Mouse (Mus musculus): Measurements from ENCODE around the gene Rest.

Gene Rest

GRCm38 (mm10) chr5:77266066-77266885, 985 bp downstream of the Rest start:
- DNase-seq = peak; percentile 68

GRCm38 (mm10) chr5:77266886-77267401, 1.7 kb downstream of the Rest start:
- no peak for DNase-seq

- no peak for DNase-seq
These were observed 2.1 kb downstream of the Rest start for GRCm38 (mm10) chr5:77267441-77267840.

- no peak for DNase-seq
These were observed 2.8 kb downstream of the Rest start for GRCm38 (mm10) chr5:77267957-77268624.

- DNase-seq = no peak
These were observed 4.1 kb downstream of the Rest start for GRCm38 (mm10) chr5:77269399-77269798.

GRCm38 (mm10) chr5:77273151-77273550, 7.9 kb downstream of the Rest start:
- DNase-seq = no peak

- DNase-seq = peak; percentile 61
These were observed 10.7 kb downstream of the Rest start for GRCm38 (mm10) chr5:77275950-77276349.

GRCm38 (mm10) chr5:77277204-77277603, 11.9 kb downstream of the Rest start:
- no peak for DNase-seq

- no peak for DNase-seq
These were observed 16.4 kb downstream of the Rest start for GRCm38 (mm10) chr5:77281518-77282174.

- no peak for DNase-seq
These were observed 17.0 kb downstream of the Rest start for GRCm38 (mm10) chr5:77282242-77282641.

GRCm38 (mm10) chr5:77285685-77286084, 20.4 kb downstream of the Rest start:
- no peak for DNase-seq

- DNase-seq = no peak
These were observed 21.6 kb downstream of the Rest start for GRCm38 (mm10) chr5:77286904-77287303.

- no peak for DNase-seq
These were observed 22.6 kb downstream of the Rest start for GRCm38 (mm10) chr5:77287901-77288300.

- no peak for DNase-seq
These were observed 24.4 kb downstream of the Rest start for GRCm38 (mm10) chr5:77289686-77290085.

- no peak for DNase-seq
These were observed 25.3 kb downstream of the Rest start for GRCm38 (mm10) chr5:77290606-77291005.

GRCm38 (mm10) chr5:77292803-77293522, 27.7 kb downstream of the Rest start:
- no peak for DNase-seq

GRCm38 (mm10) chr5:77299486-77299885, 34.2 kb downstream of the Rest start:
- DNase-seq = no peak

- DNase-seq = peak; percentile 34
These were observed 36.1 kb downstream of the Rest start for GRCm38 (mm10) chr5:77301296-77301903.

GRCm38 (mm10) chr5:77307821-77308553, 42.7 kb downstream of the Rest start:
- no peak for DNase-seq

- DNase-seq = peak; percentile 10
These were observed 44.0 kb downstream of the Rest start for GRCm38 (mm10) chr5:77309051-77309906.
